Mouse (Mus musculus) Patski (cell line): ENCODE results near the gene BC055324. TPM values are rescaled to one million over a fixed set of nuclear protein-coding genes. Genes with fewer than 3 reads are reported as not detected.
"Not testable (repeated sequence)": the region's sequence is repeated elsewhere in the genome, so short reads cannot be mapped to it uniquely, and the experiment has no call there.

Experiments used
- ATAC-seq: fragments of 100-300 bp; one replicate; pipeline ENCODE4 v1.8.0; 2021
- CTCF ChIA-PET: fragments of 350-600 bp; sonication (Branson Sonifier 250); formaldehyde crosslinking; loops from one replicate; lab custom pipeline; 2022; ENCODE audit warnings: inconsistent platforms; lab: Charles Lee
- POLR2A ChIA-PET: fragments of 350-600 bp; sonication (Branson Sonifier 250); formaldehyde crosslinking; loops from one replicate; lab custom pipeline; 2022; ENCODE audit warnings: antibody characterized with exemption, inconsistent platforms; lab: Charles Lee
- DNase-seq: peaks from one replicate; pipeline ENCODE4 v3.0.0-alpha.2; 2011; ENCODE audit warnings: low read depth, low spot score
- H3K27me3 ChIP-seq: fragments of 371-371 bp; one replicate; pipeline ENCODE4 v1.5.1; 2021
- CTCF ChIP-seq: fragments of 100-300 bp; IDR thresholded peaks from one replicate; pipeline ENCODE4 v1.5.1; 2021
- in situ Hi-C: fragments of 300-500 bp; cut with MboI; formaldehyde crosslinking; loops from 3 replicates; pipeline ENCODE4 v1.11.1; 2018; ENCODE audit warnings: low pct_unique_long_range_greater_than_20kb, mixed read lengths
- polyA plus RNA-seq: library from polyadenylated mRNA; unstranded; gene quantifications from one replicate; pipeline ENCODE4 v1.2.3, GENCODE M21; 2021

BC055324 gene
- polyA plus RNA-seq = 8.0 TPM

DNA sequence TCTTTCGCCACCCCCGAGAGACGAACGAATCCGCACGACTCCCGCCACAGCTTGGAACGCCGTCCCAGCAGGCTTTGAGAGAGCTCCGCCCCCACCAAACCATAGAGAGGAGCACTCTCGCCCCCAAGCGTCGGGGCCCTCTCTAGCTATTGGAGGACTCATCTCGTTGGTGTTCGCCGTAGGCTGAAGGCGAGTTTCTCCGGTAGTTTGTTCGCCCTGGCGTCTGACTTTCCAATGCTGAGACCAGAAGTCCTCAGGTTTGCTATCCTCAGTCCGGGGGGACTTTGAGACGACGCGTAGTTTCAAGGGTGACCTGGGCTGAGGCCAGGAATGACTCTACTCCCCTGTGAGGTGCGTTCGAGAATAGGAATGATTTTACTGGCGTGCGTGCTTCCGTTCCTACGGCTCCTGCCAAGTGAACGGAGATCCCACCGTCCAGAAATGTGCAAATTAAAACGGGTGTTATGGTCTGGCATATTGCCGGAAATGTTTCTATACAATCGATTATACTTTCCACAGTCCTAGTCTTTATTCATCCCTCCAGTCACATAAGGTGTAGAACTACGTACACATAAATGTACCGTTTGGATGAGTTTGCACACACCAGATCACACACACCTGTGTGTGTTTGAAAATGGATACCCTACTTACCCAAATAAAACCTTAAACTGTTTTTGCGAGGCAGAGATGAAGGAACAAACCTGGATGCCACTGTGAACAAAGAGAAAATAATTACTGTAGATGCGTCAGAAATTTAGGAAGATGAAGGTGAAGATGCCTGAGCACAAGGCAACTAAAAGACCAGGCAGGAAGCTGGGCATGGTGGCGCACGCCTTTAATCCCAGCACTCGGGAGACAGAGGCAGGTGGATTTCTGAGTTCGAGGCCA lies at the start of gene BC055324, which contains the start of gene Mettl18:
Gene BC055324, minus strand, starts transcription at position 76 of the 888 bp plus-strand sequence.
Gene Mettl18, plus strand, starts transcription at position 169 of the 888 bp plus-strand sequence.
- TF ChIP-seq CTCF = no peak
- in situ Hi-C loops = no loop called here
- ATAC-seq = peak; percentile 82
- ChIA-PET CTCF (interaction anchor here (0.9 kb wide), 1 partner anchor 144 kb away, joined by 3 read pairs; no protein-coding TSS in a partner anchor), POLR2A (no interaction called here)
- DNase-seq = peak; percentile 68
- H3K27me3 ChIP-seq = no peaks in the 10 kb centered on the region

GRCm38 (mm10) chr1:164043549-164043948 lies 49.0 kb upstream of the BC055324 start:
- in situ Hi-C loops = no loop called here
- DNase-seq (no peak), ATAC-seq (no peak)
- peaks cover 33% of the 10 kb centered on the region for H3K27me3 ChIP-seq
- no peak for TF ChIP-seq CTCF
- CTCF ChIA-PET = no interaction called here
- POLR2A ChIA-PET = no interaction called here

DNA sequence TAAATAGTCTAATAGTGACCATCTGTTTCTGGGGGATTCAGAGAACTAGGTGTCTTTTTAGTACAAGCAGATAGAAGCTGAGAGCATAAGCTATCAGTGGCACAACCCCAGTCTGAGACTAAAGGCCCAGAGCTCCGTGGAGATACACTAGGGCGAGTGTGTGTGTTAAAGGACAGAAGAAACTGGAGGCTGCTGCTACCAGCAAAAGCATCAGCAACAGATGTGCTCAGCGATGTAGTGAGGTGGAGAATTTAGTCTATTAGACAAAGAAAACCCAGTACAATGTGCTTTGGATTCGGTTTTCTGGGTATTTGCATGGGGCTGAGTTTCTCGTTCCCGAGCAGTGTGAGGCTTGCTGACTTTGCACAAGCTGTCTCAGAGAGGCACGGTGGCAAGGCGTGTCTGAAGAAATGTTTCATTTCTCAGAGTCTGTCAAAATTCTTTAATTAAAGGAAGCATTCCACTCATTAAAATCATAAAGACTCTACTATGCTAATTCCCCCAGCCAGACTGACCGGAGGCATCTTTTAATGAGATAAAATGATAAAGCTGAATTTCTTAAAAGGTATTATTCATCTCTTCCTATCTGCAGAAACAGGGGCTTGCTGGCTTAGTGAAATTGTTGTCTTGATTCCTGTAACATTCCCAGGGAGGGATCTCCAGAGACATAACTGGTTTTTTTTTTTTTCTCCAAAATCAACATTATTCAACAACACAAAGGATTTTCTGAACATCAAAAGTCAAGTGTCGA lies 46.0 kb upstream of the BC055324 start:
- no peak for TF ChIP-seq CTCF
- ATAC-seq (no peak), DNase-seq (no peak)
- in situ Hi-C loops = no loop called here
- H3K27me3 ChIP-seq = peaks cover 44% of the 10 kb centered on the region
- ChIA-PET CTCF (no interaction called here), POLR2A (no interaction called here)

GRCm38 (mm10) chr1:164027416-164027815 lies 32.8 kb upstream of the BC055324 start:
- ATAC-seq (no peak), DNase-seq (no peak)
- in situ Hi-C loops = no loop called here
- H3K27me3 ChIP-seq = peaks cover 19% of the 10 kb centered on the region
- CTCF ChIA-PET = interaction anchor here (1.7 kb wide), 1 partner anchor 111 kb away, joined by 5 read pairs; no protein-coding TSS in a partner anchor
- POLR2A ChIA-PET = no interaction called here
- TF ChIP-seq CTCF = peak; percentile 17

- DNase-seq (no peak), ATAC-seq (no peak)
- ChIA-PET CTCF (no interaction called here), POLR2A (no interaction called here)
- peaks cover 7% of the 10 kb centered on the region for H3K27me3 ChIP-seq
- no peak for TF ChIP-seq CTCF
- in situ Hi-C loops = no loop called here
Observed at GRCm38 (mm10) chr1:164025685-164026084, 31.1 kb upstream of the BC055324 start.

GRCm38 (mm10) chr1:164022106-164022505 lies 27.5 kb upstream of the BC055324 start:
- POLR2A ChIA-PET, in situ Hi-C loops: not testable (repeated sequence)
- CTCF ChIA-PET = interaction anchor here (1.8 kb wide), 1 partner anchor 13 kb away, joined by 4 read pairs; no protein-coding TSS in a partner anchor

GRCm38 (mm10) chr1:164020746-164021145 lies 26.1 kb upstream of the BC055324 start:
- in situ Hi-C loops, POLR2A ChIA-PET, DNase-seq, H3K27me3 ChIP-seq, ATAC-seq: not testable (repeated sequence)
- CTCF ChIA-PET = interaction anchor here (1.0 to 1.8 kb wide), 2 partner anchors 14 to 118 kb away, joined by 3 to 4 read pairs; no protein-coding TSS in a partner anchor

More at GRCm38 (mm10) chr1:164022106-164022505, 27.5 kb upstream of the BC055324 start:
- H3K27me3 ChIP-seq = peaks cover 10% of the 10 kb centered on the region
- ATAC-seq, DNase-seq: not testable (repeated sequence)
- peak; percentile 27 for TF ChIP-seq CTCF

DNA sequence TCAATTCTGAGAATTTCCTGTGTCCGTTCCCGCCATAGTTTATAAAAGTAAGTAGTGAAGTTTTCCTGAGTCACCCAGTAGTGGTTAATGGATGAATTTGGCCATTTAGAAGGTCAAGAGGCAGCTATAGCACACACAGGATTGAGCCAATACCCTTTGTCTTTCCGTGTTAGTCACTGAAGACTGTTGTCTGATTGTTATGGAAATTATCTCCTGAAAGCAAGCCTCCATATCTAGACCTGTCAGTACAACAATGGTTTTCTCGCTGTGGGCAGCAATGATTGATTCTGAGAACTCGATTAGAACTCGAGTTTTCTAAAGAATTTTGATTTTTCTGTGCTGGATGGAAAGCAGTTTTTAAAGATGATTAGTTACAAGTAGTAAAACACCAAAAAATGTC lies 25.2 kb upstream of the BC055324 start:
- ChIA-PET POLR2A (no interaction called here), CTCF (no interaction called here)
- no peak for TF ChIP-seq CTCF
- in situ Hi-C loops = no loop called here
- ATAC-seq = no peak
- no peak for DNase-seq
- H3K27me3 ChIP-seq = peaks cover 12% of the 10 kb centered on the region

- POLR2A ChIA-PET = interaction anchor here (0.7 kb wide), 1 partner anchor 1108 kb away, joined by 3 read pairs; no protein-coding TSS in a partner anchor
- ATAC-seq = no peak
- CTCF ChIA-PET = no interaction called here
- in situ Hi-C loops = no loop called here
- DNase-seq = no peak
- peaks cover 14% of the 10 kb centered on the region for H3K27me3 ChIP-seq
- no peak for TF ChIP-seq CTCF
Observed at GRCm38 (mm10) chr1:164018221-164018896, 23.8 kb upstream of the BC055324 start.

- H3K27me3 ChIP-seq = peaks cover 38% of the 10 kb centered on the region
- ChIA-PET CTCF (no interaction called here), POLR2A (no interaction called here)
- ATAC-seq (no peak), DNase-seq (no peak)
- no peak for TF ChIP-seq CTCF
- in situ Hi-C loops = no loop called here
Observed at GRCm38 (mm10) chr1:164014616-164015015, 20.0 kb upstream of the BC055324 start.
